Mouse (Mus musculus) brain, embryonic 14.5 days (tissue): Measurements from ENCODE around the gene Lrp2.

Experiments used
- CTCF ChIP-seq: fragments of 200-500 bp; IDR thresholded peaks from 2 replicates; pipeline ENCODE4 v1.5.1; 2012; ENCODE audit warnings: inconsistent platforms, mild to moderate bottlenecking, moderate library complexity, borderline replicate concordance; ENCODE audit not compliant: insufficient read depth, insufficient read length; ENCODE audit errors: extremely low read depth
- POLR2A ChIP-seq: fragments of 200-500 bp; IDR thresholded peaks from 2 replicates; pipeline ENCODE4 v1.6.1; 2012; ENCODE audit warnings: mild to moderate bottlenecking, inconsistent platforms, borderline replicate concordance; ENCODE audit not compliant: poor library complexity, insufficient read depth, insufficient read length, severe bottlenecking; ENCODE audit errors: extremely low read depth

GRCm38 (mm10) chr2:69493130-69493529 lies 92.7 kb downstream of the Lrp2 start:
- TF ChIP-seq CTCF (peak; percentile 54; the same call in 1 of the 2 replicates), POLR2A (no peak)
